Mouse (Mus musculus): ENCODE measurements around the gene Dse. TPM values are rescaled to one million over a fixed set of nuclear protein-coding genes. Genes with fewer than 3 reads are reported as not detected.
A peak's percentile ranks its signal among the peaks of the same experiment; 100 is the strongest.
"Not testable (repeated sequence)": the region's sequence is repeated elsewhere in the genome, so short reads cannot be mapped to it uniquely, and the experiment has no call there.

Gene Dse
- polyA plus RNA-seq (2012), result 0.02 TPM in 1 of 2 replicates, not detected in the other

GRCm38 (mm10) chr10:34207503-34207850 is at the start of gene Dse:
Gene Dse (minus strand): TSS chr10:34207715.
- H3K9me3 ChIP-seq (ENCODE audit: control insufficient read depth, low read length), result no peaks in the 10 kb centered on the region; the same call in 1 of the 2 replicates
- peaks cover 6% of the 10 kb centered on the region for H3K4me1 ChIP-seq (ENCODE audit: control insufficient read depth)
- peaks cover 52% of the 10 kb centered on the region for H3K27me3 ChIP-seq (ENCODE audit: control insufficient read depth)
- H3K36me3 ChIP-seq (ENCODE audit: control insufficient read depth), result no peaks in the 10 kb centered on the region
- peak within 1 kb of the TSS; percentile 54 for H3K4me3 ChIP-seq (replicated peaks)
- no peak for TF ChIP-seq TAL1 (IDR thresholded peaks at IDR 0.05; ENCODE audit: low read length)

- not testable (repeated sequence) for H3K27me3 ChIP-seq (ENCODE audit: control insufficient read depth); H3K9me3 ChIP-seq (ENCODE audit: control insufficient read depth, low read length); H3K4me1 ChIP-seq (ENCODE audit: control insufficient read depth); H3K4me3 ChIP-seq (replicated peaks); H3K36me3 ChIP-seq (ENCODE audit: control insufficient read depth)
Measured at GRCm38 (mm10) chr10:34252833-34253232, 45.3 kb upstream of the Dse start.

GRCm38 (mm10) chr10:34249594-34249993 is 42.1 kb upstream of the Dse start:
- no peak overlapping the region for H3K4me3 ChIP-seq (replicated peaks)
- no peaks in the 10 kb centered on the region for H3K36me3 ChIP-seq (ENCODE audit: control insufficient read depth)
- TF ChIP-seq GATA1 (IDR thresholded peaks at IDR 0.05; ENCODE audit: low read length), result no peak
- no peak for TF ChIP-seq TAL1 (IDR thresholded peaks at IDR 0.05; ENCODE audit: low read length)
- no peaks in the 10 kb centered on the region for H3K27me3 ChIP-seq (ENCODE audit: control insufficient read depth)
- peaks cover 2% of the 10 kb centered on the region for H3K4me1 ChIP-seq (ENCODE audit: control insufficient read depth)
- no peaks in the 10 kb centered on the region for H3K9me3 ChIP-seq (ENCODE audit: control insufficient read depth, low read length)

- TF ChIP-seq TAL1 (IDR thresholded peaks at IDR 0.05; ENCODE audit: low read length), result no peak
- TF ChIP-seq GATA1 (IDR thresholded peaks at IDR 0.05; ENCODE audit: low read length), result no peak
- Histone ChIP-seq H3K4me3 (replicated peaks) (no peak overlapping the region), H3K4me1 (ENCODE audit: control insufficient read depth) (peaks cover 2% of the 10 kb centered on the region), H3K36me3 (ENCODE audit: control insufficient read depth) (no peaks in the 10 kb centered on the region), H3K27me3 (ENCODE audit: control insufficient read depth) (no peaks in the 10 kb centered on the region), H3K9me3 (ENCODE audit: control insufficient read depth, low read length) (no peaks in the 10 kb centered on the region)
Measured at GRCm38 (mm10) chr10:34247757-34248156, 40.2 kb upstream of the Dse start.

- no peaks in the 10 kb centered on the region for H3K9me3 ChIP-seq (ENCODE audit: control insufficient read depth, low read length)
- H3K4me3 ChIP-seq (replicated peaks), result no peak overlapping the region
- TF ChIP-seq TAL1 (IDR thresholded peaks at IDR 0.05; ENCODE audit: low read length) (no peak), GATA1 (IDR thresholded peaks at IDR 0.05; ENCODE audit: low read length) (no peak)
- H3K4me1 ChIP-seq (ENCODE audit: control insufficient read depth), result peaks cover 2% of the 10 kb centered on the region
- H3K27me3 ChIP-seq (ENCODE audit: control insufficient read depth), result no peaks in the 10 kb centered on the region
- H3K36me3 ChIP-seq (ENCODE audit: control insufficient read depth), result no peaks in the 10 kb centered on the region
Measured at GRCm38 (mm10) chr10:34246106-34246505, 38.6 kb upstream of the Dse start.

GRCm38 (mm10) chr10:34244745-34245144 is 37.2 kb upstream of the Dse start:
- Histone ChIP-seq H3K27me3 (ENCODE audit: control insufficient read depth) (no peaks in the 10 kb centered on the region), H3K4me3 (replicated peaks) (no peak overlapping the region), H3K36me3 (ENCODE audit: control insufficient read depth) (no peaks in the 10 kb centered on the region), H3K4me1 (ENCODE audit: control insufficient read depth) (peaks cover 7% of the 10 kb centered on the region), H3K9me3 (ENCODE audit: control insufficient read depth, low read length) (no peaks in the 10 kb centered on the region)
- TF ChIP-seq TAL1 (IDR thresholded peaks at IDR 0.05; ENCODE audit: low read length), result no peak
- no peak for TF ChIP-seq GATA1 (IDR thresholded peaks at IDR 0.05; ENCODE audit: low read length)

- Histone ChIP-seq H3K36me3 (ENCODE audit: control insufficient read depth) (no peaks in the 10 kb centered on the region), H3K4me1 (ENCODE audit: control insufficient read depth) (peaks cover 24% of the 10 kb centered on the region), H3K27me3 (ENCODE audit: control insufficient read depth) (no peaks in the 10 kb centered on the region), H3K4me3 (replicated peaks) (no peak overlapping the region), H3K9me3 (ENCODE audit: control insufficient read depth, low read length) (no peaks in the 10 kb centered on the region)
- no peak for TF ChIP-seq GATA1 (IDR thresholded peaks at IDR 0.05; ENCODE audit: low read length)
- TF ChIP-seq TAL1 (IDR thresholded peaks at IDR 0.05; ENCODE audit: low read length), result 0 out of 3 replicates have a peak, but pooled peaks have one; percentile 9
Measured at GRCm38 (mm10) chr10:34238536-34238935, 31.0 kb upstream of the Dse start.

GRCm38 (mm10) chr10:34236569-34236968 is 29.1 kb upstream of the Dse start:
- no peak overlapping the region for H3K4me3 ChIP-seq (replicated peaks)
- no peaks in the 10 kb centered on the region for H3K36me3 ChIP-seq (ENCODE audit: control insufficient read depth)
- H3K9me3 ChIP-seq (ENCODE audit: control insufficient read depth, low read length), result no peaks in the 10 kb centered on the region
- no peaks in the 10 kb centered on the region for H3K27me3 ChIP-seq (ENCODE audit: control insufficient read depth)
- TF ChIP-seq TAL1 (IDR thresholded peaks at IDR 0.05; ENCODE audit: low read length) (no peak), GATA1 (IDR thresholded peaks at IDR 0.05; ENCODE audit: low read length) (no peak)
- peaks cover 24% of the 10 kb centered on the region for H3K4me1 ChIP-seq (ENCODE audit: control insufficient read depth)

- no peaks in the 10 kb centered on the region for H3K27me3 ChIP-seq (ENCODE audit: control insufficient read depth)
- H3K4me1 ChIP-seq (ENCODE audit: control insufficient read depth), result peaks cover 19% of the 10 kb centered on the region
- H3K36me3 ChIP-seq (ENCODE audit: control insufficient read depth), result no peaks in the 10 kb centered on the region
- H3K9me3 ChIP-seq (ENCODE audit: control insufficient read depth, low read length), result no peaks in the 10 kb centered on the region
- TF ChIP-seq GATA1 (IDR thresholded peaks at IDR 0.05; ENCODE audit: low read length), result no peak
- no peak for TF ChIP-seq TAL1 (IDR thresholded peaks at IDR 0.05; ENCODE audit: low read length)
- no peak overlapping the region for H3K4me3 ChIP-seq (replicated peaks)
Measured at GRCm38 (mm10) chr10:34235384-34235783, 27.9 kb upstream of the Dse start.

- no peak for TF ChIP-seq GATA1 (IDR thresholded peaks at IDR 0.05; ENCODE audit: low read length)
- TF ChIP-seq TAL1 (IDR thresholded peaks at IDR 0.05; ENCODE audit: low read length), result no peak
- no peaks in the 10 kb centered on the region for H3K27me3 ChIP-seq (ENCODE audit: control insufficient read depth)
- H3K4me3 ChIP-seq (replicated peaks), result no peak overlapping the region
- H3K36me3 ChIP-seq (ENCODE audit: control insufficient read depth), result no peaks in the 10 kb centered on the region
- H3K9me3 ChIP-seq (ENCODE audit: control insufficient read depth, low read length), result no peaks in the 10 kb centered on the region
- peaks cover 15% of the 10 kb centered on the region for H3K4me1 ChIP-seq (ENCODE audit: control insufficient read depth)
Measured at GRCm38 (mm10) chr10:34233931-34234745, 26.6 kb upstream of the Dse start.
